Mouse (Mus musculus): ENCODE results near the gene Zan.

Zan gene

DNA sequence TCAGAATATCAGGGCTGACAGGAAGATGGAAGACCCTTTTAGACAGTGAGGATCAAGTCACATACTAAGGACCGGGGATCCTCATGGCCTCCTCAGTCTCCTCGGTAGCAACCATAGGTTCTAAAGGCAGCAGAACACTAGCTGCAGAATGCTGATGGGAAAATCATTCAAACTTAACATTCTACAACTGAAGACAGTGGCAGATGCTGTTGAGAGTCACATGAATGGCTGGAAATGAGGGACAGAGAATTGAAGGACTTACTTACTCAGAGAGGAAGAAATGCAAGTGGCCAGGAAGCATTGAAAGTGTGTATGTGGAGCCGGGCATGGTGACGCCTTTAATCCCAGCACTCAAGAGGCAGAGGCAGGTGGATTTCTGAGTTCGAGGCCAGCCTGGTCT lies at the start of gene Zan:
Gene Zan (minus strand): TSS at position 101 of the 400 bp plus-strand sequence.
- DNase-seq (ENCODE audit: low spot score in 2 of 2) = no peak

DNA sequence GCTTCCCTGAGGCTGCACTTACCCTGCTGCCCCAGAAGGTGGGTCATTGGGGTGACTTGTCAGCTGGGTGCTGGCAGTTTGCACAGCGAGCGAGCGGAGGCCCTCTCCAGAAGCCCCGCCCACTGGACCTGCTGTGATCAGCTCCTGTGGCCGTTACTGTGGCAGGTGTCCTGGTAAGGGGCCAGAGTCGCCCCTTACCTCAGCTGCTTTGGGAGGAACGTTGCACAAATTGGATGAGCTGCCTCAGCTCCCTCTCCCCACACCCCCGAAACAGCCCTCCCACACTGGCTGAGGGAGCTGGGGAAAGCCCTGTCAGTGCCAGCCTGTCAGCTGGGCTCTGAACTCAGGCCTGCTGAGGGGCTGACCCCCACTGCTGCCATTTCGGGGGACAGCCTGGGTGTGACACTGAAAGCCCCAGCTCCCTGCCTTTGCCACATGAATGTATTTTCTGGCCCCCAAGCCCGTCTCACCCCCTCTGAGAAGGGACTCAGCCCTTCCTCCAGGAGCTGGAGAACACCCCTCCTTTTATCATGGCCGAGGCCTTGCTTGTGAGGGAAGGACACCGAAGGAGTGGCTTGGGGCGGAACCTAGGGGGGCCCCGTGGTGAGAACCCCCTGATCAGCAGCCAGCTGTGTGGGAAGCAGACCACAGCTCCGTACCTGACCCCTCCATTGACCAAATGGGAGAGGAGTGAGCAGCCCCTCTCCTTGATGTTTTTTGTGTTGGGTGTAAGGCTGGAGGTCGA lies 49.5 kb upstream of the Zan start:
- DNase-seq (ENCODE audit: low spot score in 2 of 2) = peak; percentile 59 to 72

DNA sequence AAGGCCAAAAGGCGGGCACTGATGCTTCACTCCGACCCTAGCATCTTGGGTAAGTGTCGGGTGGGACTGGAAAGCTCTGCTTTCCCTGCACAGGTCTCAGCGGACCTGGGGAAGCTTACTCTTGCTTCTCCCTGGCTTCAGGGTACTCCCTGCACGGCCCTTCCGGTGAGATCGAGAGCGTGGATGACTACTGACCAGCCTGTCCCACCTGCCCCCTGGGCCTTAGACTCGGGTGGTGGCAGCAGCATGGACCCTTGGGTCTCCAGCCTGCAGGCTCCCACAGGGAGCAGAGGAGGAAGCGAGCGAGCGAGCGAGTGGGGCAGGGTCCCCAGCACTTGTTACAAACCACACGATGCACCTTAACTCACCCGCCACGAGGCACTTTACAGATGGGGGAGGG lies 48.6 kb upstream of the Zan start:
- DNase-seq (ENCODE audit: low spot score in 2 of 2) = peak in 1 of 2 experiments; percentile 25

DNA sequence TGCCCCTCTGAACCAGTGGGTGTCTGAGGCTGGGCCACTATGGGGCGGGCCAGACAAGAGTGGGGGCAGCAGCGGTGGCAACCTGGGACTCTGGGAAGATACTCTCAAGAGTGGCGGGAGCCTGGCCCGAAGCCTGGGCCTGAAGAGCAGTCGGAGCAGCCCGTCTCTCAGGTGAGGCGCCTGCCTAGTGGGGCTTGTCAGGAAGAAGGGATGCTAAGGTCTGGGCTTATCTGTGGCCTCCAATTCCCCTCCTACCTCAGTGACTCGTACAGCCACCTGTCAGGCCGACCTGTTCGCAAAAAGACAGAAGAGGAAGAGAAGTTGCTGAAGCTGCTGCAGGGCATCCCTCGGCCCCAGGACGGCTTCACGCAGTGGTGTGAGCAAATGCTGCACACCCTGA lies 47.8 kb upstream of the Zan start:
- peak in 1 of 2 experiments; percentile 27 for DNase-seq (ENCODE audit: low spot score in 2 of 2)

DNA sequence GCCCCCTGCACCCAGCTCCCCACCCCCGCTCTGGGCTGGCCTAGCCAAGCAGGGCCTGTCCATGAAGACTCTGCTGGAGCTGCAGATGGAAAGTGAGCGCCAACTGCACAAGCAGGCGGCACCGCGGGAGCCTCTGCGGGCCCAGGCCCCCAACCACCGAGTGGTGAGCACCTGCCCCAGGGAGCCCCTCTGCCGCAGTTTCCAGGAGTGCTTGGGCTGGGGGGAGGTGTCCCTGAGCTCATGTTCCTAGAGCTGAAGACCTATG lies 47.3 kb upstream of the Zan start:
- DNase-seq (ENCODE audit: low spot score in 2 of 2) = peak in 1 of 2 experiments; percentile 40

DNA sequence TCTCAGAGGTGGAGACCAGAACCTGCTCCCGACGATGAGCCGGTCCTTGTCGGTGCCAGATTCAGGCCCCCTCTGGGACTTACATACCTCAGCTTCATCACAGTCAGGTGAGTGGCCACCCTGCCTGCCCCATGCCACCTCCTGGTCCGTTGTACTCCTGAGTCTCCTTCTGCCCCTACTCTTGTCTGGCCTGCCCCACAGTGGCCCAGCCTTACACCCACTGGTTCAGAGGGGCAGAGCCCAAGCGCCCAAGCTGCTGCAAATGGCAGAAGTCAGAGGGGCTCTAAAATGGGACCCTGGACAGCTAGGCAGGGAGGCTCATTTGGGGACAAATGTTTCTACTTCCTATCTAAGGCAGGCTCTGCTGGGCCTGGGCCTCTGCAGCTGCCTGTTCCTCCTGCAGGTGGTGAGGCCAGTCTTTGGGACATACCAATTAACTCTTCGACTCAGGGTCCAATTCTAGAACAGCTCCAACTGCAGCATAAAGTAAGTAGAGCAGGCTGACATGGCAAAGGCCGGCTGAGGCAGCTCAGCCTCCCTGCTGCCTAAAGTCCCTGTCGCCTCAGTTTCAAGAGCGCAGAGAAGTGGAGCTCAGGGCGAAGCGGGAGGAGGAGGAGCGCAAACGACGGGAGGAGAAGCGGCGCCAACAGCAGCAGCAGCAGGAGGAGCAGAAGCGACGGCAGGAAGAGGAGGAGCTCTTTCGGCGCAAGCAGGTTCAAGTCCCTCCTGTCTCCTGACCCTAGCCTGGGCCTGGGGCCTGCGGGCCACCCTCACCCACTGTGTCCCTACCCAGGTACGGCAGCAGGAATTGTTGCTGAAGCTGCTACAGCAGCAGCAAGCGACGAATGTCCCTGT lies 46.8 kb upstream of the Zan start:
- DNase-seq (ENCODE audit: low spot score in 2 of 2) = peak in 1 of 2 experiments; percentile 25

DNA sequence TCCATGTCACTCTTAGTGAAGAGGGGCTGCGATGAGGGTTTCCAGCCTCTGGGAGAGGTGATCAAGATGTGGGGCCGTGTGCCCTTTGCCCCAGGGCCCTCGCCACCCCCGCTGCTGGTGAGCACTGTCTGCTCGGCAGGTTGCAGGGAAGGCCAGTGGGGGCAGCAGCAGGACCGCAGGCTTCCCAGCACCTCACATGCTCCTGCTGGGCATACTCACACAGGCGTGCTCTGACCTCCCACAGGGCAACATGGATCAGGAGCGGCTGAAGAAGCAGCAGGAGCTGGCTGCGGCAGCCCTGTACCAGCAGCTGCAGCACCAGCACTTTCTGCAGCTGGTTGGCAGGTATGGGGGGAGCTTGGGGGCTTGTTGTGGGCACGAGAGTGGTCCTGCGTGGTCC lies 45.8 kb upstream of the Zan start:
- DNase-seq (ENCODE audit: low spot score in 2 of 2) = peak in 1 of 2 experiments; percentile 26

DNA sequence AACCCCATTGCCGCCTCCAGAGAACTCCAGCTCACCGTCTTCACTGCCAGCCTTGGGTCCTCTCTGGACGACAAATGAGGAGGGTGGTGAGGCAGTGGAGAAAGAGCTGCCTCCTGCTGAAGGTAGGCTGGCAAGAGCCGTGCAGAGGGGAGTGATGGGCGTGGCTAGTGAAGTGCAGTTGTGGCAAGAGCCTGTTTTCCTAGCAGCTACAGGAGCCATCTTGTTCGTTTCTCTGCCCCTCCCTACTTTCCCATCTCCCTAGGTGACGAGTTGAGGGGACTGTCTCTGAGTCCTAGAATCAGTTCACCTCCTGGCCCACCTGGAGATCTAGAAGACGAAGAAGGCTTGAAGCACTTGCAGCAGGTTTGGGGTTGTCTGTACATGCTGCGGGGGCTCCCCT lies 45.0 kb upstream of the Zan start:
- no peak for DNase-seq (ENCODE audit: low spot score in 2 of 2)

DNA sequence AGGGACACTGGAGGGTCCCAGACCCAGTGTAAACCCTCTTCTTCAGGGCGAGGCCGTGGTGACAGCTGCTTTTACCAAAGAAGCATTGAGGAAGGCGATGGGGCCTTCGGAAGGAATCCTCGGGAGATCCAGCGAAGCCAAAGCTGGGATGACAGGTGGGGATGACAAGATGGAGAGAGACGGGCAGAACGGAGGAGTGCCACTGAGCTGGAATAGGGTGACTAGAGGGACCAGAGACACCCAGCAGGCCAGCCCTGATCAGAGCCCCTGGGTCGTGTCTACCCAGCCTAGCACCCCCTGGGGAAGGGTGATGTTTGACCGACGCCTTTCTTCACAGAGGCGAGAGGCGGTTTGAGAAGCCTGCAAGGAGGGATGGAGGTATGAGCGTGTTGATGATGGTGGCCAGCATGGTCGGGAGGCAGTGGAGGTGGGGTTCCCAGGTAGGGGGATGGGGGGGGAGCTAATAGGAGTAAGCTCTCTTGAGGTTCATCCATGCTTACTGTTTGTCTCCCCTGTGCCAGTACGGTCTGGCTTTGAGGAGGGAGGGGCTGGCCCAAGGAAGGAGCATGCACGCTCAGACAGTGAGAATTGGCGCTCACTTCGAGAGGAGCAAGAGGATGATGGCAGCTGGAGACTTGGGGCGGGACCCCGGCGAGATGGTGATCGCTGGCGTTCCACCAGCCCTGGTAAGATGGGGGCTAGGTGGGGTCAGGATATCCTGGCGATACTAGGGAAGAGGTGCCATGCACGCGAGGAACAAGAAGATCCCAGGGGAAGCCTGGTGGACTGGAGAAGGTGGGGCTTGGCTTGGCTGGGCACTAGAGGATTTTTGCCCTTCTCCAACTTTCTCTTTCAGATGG lies 43.1 kb upstream of the Zan start:
- peak in 1 of 2 experiments; percentile 25 for DNase-seq (ENCODE audit: low spot score in 2 of 2)

DNA sequence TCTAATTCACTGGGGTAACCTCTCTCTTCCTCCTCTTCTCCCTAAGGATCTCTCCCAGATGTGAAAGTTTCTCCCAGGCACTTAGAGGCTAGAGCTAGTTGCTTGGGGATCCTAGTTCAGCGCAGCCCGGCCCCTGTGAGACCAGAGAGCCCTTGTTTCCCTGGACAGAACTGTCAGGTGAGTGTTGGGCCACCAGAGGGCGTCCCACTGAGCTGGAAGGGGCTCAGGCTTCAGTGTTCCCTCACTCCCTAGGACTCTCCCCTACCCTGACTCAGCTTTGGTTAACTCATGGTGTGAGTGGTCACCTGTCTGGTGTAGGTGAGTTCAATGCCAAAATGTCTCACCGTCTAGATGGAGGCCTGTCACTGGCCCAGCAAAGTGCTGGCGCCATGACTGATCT lies 41.6 kb upstream of the Zan start, which contains the start of gene Gigyf1:
Gene Gigyf1 (plus strand): TSS at position 113 of the 400 bp plus-strand sequence.
- peak in 1 of 2 experiments; percentile 33 for DNase-seq (ENCODE audit: low spot score in 2 of 2)

DNA sequence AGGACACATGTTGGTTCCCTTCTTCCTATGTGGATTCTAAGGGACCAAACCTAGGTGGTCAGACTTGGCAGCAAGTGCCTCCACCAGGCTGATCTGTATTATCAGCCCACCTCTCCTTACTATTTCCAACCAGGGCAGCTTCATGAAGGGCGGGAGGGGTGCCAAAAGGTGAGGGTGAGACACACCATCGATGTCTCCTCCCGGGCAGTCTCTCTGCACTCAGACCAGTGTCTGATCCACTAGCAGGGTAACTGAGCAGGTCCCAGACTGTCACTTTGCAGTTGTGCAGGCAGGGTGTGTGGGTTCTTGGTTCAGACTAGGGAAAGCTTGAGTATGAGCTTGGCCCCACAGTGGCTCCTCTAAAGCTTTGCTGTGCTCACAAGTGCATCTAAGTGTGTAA lies 37.9 kb upstream of the Zan start:
- peak in 1 of 2 experiments; percentile 16 for DNase-seq (ENCODE audit: low spot score in 2 of 2)

DNA sequence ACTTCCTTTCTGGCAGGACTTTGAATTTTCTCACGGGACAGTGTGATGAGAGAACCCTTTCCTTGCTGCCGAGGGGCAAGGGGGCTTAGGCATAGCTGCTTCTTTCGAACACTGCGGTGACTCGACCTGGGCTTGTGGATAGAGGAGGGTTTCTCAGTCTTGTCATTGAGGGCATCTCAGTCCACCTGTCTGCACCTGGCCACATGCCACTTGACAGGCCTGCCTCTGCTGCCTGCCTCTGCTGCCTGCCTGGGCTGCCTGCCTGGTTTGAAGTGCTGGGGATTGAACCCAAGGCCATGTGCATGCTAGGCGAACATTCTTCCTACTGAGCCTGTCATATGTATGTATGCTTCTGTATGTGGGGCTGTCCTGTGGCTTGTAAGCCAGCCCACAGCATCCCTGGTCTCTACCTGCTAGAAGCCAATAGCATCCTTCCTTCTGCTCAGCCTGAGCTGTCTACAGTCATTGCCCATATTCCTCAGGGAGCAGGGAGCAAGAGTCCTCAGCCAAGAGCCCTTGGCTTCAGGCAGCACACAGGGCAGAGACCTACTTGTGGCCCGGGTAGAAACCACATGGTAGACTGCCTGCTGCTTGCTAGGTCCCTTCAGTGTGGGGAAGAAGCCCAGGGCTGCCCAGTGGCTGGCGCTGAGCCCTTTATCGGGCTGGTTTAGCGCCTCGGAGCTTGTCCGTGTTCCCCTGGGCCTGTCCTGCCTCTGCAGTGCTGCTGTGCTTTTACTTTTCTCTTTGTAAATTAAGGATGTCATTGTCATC lies 37.3 kb upstream of the Zan start:
- DNase-seq (ENCODE audit: low spot score in 2 of 2) = no peak

DNA sequence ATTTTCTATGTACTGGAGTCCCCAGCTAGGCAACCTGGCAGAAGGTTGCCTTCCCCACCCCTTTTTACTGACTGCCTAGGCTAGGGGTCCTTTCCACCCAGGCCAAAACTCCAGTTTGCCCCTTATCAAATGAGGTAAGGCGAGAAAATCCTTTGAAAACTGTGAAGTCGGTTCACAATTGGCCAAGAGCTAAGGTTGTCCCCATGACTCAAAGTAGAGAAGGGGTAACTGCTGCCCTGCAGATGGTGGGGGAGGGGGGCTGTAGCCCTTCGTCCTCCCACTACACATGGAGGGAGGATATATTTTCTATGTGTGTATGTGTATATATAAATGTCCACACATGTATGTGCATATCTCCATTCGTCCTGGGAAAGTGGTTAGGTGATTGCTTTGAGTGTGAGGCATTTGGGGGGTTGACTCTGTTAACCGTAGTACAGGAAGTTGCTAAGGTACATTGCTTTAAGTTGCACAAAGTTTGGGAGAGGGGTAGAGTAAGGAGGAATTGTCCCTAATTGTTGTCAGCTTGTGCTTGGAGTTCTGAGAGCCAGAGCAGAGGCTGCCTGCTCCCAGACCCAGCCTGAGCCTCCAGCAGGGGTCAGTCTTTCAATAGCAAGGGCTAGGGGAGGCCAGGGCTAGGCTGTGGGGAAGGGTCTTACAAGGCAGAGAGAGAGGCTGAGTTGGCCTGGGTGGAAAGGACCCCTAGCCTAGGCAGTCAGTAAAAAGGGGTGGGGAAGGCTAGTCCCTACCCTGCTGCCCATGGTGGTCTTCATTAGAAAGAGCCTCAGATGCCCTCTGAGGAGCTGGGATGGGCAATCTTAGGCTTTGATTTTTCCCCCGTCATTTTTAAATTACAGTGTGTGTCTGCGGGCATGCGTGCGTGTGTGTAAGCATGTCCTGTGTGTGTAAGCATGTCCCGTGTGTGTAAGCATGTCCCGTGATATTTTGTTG lies 36.3 kb upstream of the Zan start:
- no peak for DNase-seq (ENCODE audit: low spot score in 2 of 2)

DNA sequence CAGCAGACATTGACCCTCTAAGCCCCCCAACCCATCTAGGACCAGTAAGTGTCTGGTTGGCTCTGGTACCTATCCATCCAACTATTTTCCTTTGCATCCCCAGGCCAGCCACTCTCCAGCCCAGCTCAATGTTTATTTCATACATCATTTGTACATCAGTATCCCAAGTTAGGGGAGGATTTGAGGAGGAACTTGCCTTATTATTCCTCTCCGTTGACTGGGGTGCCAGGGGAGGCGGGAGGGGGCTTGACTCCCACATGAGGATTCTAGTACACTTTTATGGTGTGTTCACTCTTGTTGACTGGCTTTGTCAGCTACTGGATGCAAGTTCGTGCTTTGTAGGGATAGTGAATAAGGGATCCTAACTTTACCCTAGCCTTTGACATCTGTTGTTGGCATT lies 34.8 kb upstream of the Zan start:
- no peak for DNase-seq (ENCODE audit: low spot score in 2 of 2)

DNA sequence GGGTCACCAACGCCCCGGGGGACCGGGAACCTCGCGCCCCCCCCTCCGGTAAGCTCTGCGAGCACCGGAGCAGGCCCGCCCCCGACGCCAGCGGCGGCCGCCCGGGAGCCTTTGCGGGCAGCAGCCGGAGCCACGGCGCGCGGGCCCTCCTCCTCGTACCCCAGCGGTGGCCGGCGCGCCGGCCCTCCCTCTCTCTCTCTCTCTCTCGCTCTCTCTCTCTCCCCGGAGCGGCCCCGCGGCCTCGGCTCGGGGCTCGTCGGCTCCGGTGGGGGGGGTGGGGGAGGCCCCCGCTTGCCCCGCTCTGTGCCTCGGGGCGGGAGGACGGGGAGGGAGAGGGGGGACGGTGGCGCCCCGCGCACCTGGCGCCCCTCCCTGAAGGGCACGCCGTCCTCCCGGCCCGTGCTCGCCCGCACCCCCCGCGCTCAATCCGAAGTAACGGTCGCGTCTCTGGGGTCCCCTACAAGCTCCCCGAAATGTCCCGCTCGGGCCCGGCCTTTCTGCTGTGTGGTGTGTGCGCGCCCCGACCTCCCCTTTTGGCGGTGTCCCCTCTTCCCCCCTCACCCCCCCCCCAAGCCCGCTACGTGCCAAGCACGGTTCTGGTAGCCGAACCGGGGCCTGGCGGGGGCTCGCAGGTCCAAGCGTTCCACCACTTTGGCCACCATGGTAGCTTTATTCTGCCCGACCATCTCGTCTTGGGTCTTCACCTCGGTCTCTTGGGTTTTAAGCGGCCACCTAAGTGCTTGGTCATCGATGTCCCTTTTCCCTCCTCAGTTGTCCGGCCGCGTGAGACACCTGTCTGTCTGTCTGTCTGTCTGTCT lies 33.9 kb upstream of the Zan start:
- peak; percentile 41 to 44 for DNase-seq (ENCODE audit: low spot score in 2 of 2)

DNA sequence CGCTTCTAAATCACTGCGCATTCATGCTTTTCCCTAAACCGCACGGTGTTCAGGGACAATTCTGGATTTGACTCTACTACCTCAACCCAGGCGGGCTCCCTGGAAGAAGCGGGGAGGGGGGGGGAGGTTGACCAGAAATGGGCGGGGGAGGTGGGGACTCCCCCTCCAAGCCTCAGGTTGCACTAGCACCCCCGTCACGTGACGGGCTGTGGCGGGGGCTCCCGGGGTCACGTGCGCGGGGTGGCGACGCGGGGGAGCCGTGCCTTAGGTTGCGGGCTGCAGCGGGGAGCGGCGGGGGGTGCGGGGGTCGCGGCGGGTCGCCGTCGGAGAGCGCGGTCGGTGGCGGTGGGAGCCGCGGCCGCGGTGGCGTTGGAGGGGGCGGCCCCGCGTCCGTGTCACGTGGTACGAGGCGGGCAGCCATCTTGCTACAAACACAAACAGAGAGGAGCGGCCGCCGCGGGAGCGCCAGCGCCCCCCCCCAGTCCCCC lies 33.2 kb upstream of the Zan start:
- peak; percentile 85 to 89 for DNase-seq (ENCODE audit: low spot score in 2 of 2)

DNA sequence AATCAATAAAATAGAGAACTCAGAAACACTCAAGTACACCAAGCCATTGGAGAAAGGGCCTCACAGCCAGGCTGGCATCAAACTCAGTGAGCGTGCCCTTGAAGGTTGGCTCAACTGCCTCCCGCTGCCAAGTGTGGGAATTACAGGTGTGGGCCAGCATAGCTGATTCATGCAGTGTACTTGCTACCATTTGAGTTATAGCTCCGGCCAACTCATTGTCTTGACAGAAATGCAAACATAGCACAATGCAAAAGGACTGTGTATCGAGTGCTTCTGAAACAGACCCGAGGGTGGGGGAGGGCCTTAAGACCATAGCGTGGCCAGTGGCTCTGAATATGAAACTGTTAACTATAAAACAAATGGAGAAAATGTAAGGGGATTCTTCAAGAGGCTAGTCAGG lies 27.2 kb upstream of the Zan start:
- no peak for DNase-seq (ENCODE audit: low spot score in 2 of 2)

DNA sequence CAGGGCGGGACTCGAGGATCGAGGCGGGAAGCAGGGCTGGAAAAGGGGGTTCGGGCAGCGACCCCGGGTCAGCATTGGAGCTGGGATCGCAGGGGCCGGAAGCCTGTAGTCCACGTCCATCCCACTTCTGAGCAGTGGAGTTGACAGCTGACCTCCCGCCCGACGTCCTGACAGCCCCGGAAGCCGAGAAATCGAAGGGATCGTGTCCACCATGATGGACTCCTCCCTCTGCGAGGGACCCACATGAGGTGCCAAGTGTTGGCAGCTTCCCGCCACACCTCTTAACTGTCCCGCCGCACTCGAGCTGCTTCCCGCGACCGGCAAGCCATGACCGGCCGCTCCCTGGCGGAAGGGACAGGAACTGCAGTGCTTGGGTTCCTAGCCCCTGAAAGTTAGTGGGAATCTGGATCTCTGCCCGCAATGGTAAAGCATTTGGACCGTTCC lies 25.8 kb upstream of the Zan start:
- DNase-seq (ENCODE audit: low spot score in 2 of 2) = peak; percentile 89 to 90

Data from right cerebral cortex, postnatal 10 days (tissue).